Mouse (Mus musculus) c-Kit-negative CD71-positive TER-119-positive erythroid progenitor cells, embryonic 14.5 days (primary cell): ENCODE measurements around the gene Nab1.

Experiments
- DNase-seq: peaks from one replicate; pipeline ENCODE4 v3.0.0-alpha.2; 2013; ENCODE audit warnings: low read depth, low spot score

The Nab1 gene

GRCm38 (mm10) chr1:52470811-52471489 lies 29.5 kb downstream of the Nab1 start:
- no peak for DNase-seq

GRCm38 (mm10) chr1:52470326-52470725 lies 30.2 kb downstream of the Nab1 start:
- DNase-seq: no peak

GRCm38 (mm10) chr1:52466518-52467120 lies 33.9 kb downstream of the Nab1 start:
- DNase-seq: no peak

GRCm38 (mm10) chr1:52465830-52466229 lies 34.6 kb downstream of the Nab1 start:
- no peak for DNase-seq

- DNase-seq: no peak
These were observed 35.2 kb downstream of the Nab1 start for GRCm38 (mm10) chr1:52465264-52465663.

- no peak for DNase-seq
These were observed 37.2 kb downstream of the Nab1 start for GRCm38 (mm10) chr1:52463305-52463704.

GRCm38 (mm10) chr1:52456571-52456970 lies 43.9 kb downstream of the Nab1 start:
- DNase-seq: no peak

- no peak for DNase-seq
These were observed 45.9 kb downstream of the Nab1 start for GRCm38 (mm10) chr1:52454509-52455001.

GRCm38 (mm10) chr1:52451360-52451759 lies 49.1 kb downstream of the Nab1 start:
- no peak for DNase-seq

- no peak for DNase-seq
These were observed 64.6 kb downstream of the Nab1 start for GRCm38 (mm10) chr1:52435856-52436255.

GRCm38 (mm10) chr1:52434085-52434484 lies 66.4 kb downstream of the Nab1 start:
- DNase-seq: no peak

GRCm38 (mm10) chr1:52431806-52432205 lies 68.7 kb downstream of the Nab1 start:
- no peak for DNase-seq

- no peak for DNase-seq
These were observed 69.9 kb downstream of the Nab1 start for GRCm38 (mm10) chr1:52430606-52431005.

GRCm38 (mm10) chr1:52430116-52430515 lies 70.4 kb downstream of the Nab1 start:
- no peak for DNase-seq

- no peak for DNase-seq
These were observed 72.5 kb downstream of the Nab1 start for GRCm38 (mm10) chr1:52427841-52428464.

- DNase-seq: no peak
These were observed 76.6 kb downstream of the Nab1 start for GRCm38 (mm10) chr1:52423846-52424245.

GRCm38 (mm10) chr1:52423057-52423456 lies 77.4 kb downstream of the Nab1 start:
- no peak for DNase-seq

- no peak for DNase-seq
These were observed 78.3 kb downstream of the Nab1 start for GRCm38 (mm10) chr1:52422137-52422536.

- no peak for DNase-seq
These were observed 78.9 kb downstream of the Nab1 start for GRCm38 (mm10) chr1:52421623-52422022.

GRCm38 (mm10) chr1:52419088-52419819 lies 81.2 kb downstream of the Nab1 start:
- DNase-seq: no peak
